Mouse (Mus musculus) heart, embryonic 11.5 days (tissue): ENCODE results near the gene Pcsk7. TPM values are rescaled to one million over a fixed set of nuclear protein-coding genes. Genes with fewer than 3 reads are reported as not detected.

Source experiments
- ATAC-seq: fragments of 200-750 bp; cut with Nextera tagmentation; replicated peaks from 2 replicates; pipeline ENCODE4 v1.8.0; 2017; ENCODE audit warnings: moderate library complexity; ENCODE audit not compliant: insufficient number of reproducible peaks, low FRiP score, low TSS enrichment
- H3K27ac ChIP-seq: fragments of 300-500 bp; sonication (generic); 2 replicates; pipeline ENCODE4 v1.5.1; 2014; ENCODE audit warnings: mild to moderate bottlenecking, low read depth, low read length
- H3K27me3 ChIP-seq: fragments of 300-500 bp; sonication (generic); 2 replicates; pipeline ENCODE4 v1.6.1; 2014; ENCODE audit warnings: mild to moderate bottlenecking, low read length, mixed read lengths; ENCODE audit not compliant: control insufficient read depth, insufficient read depth
- H3K36me3 ChIP-seq: fragments of 300-500 bp; sonication (generic); 2 replicates; pipeline ENCODE4 v1.6.1; 2014; ENCODE audit warnings: mild to moderate bottlenecking, low read length, moderate library complexity, mixed read lengths; ENCODE audit not compliant: control insufficient read depth, insufficient read depth
- H3K4me1 ChIP-seq: fragments of 300-500 bp; sonication (generic); 2 replicates; pipeline ENCODE4 v1.6.1; 2014; ENCODE audit warnings: low read length; ENCODE audit not compliant: control insufficient read depth, insufficient read depth
- H3K4me2 ChIP-seq: fragments of 300-500 bp; sonication (generic); 2 replicates; pipeline ENCODE4 v1.6.1; 2014; ENCODE audit warnings: mild to moderate bottlenecking, moderate library complexity
- H3K4me3 ChIP-seq: fragments of 300-500 bp; sonication (generic); 2 replicates; pipeline ENCODE4 v1.5.1; 2014; ENCODE audit warnings: low read depth, low read length
- H3K9ac ChIP-seq: fragments of 300-500 bp; sonication (generic); 2 replicates; pipeline ENCODE4 v1.6.1; 2014; ENCODE audit warnings: mild to moderate bottlenecking, low read depth, low read length, moderate library complexity
- H3K9me3 ChIP-seq: fragments of 300-500 bp; sonication (generic); replicated peaks from 2 replicates; pipeline ENCODE4 v1.6.1; 2016; ENCODE audit warnings: low read length; ENCODE audit not compliant: control insufficient read depth
- WGBS: fragments of 180-500 bp; shearing (Covaris S2); extraction: QIAGEN DNeasy Blood & Tissue Kit; methylation state at CpG from one replicate; pipeline ENCODE4 v1.1.7; 2014; ENCODE audit not compliant: insufficient replicate concordance; 5-methylcytosine and 5-hydroxymethylcytosine counted together
- polyA plus RNA-seq: library from polyadenylated mRNA; unstranded; fragments of >200 nt; fragmentation: Nextera tagmentation; extraction: Ambion mirVana; gene quantifications from 2 replicates; pipeline ENCODE4 v1.2.1, GENCODE M21; 2014

The Pcsk7 gene
- polyA plus RNA-seq, 1 experiment from 2014 or later: 11.2 TPM

DNA sequence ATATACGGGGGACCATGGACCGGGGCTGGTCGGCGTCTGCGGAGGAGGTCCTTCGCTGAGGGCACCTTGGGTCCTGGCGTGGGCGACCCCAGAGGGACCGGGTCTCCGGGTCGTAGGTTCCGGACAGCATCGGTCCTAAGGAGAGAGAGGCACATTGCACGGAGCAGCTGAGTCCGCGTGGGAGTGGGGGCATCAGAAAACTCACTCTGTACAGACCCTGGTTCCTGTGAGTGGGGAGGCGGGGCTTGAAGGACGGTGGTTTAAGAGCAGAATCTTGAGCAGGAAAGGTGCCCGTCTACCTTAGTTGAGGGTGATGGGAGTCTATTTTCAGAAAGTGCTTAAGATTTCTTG is 756 bp downstream of the Pcsk7 start:
- H3K9ac ChIP-seq: peak overlapping the region; percentile 96
- H3K9me3 ChIP-seq: no peaks in the 10 kb centered on the region
- no peaks in the 10 kb centered on the region for H3K27me3 ChIP-seq
- ATAC-seq: 0 out of 2 replicates have a peak, but pooled peaks have one; percentile 1
- WGBS: under 1% methylated on average over 19 of the region's 19 CpGs
- H3K4me2 ChIP-seq: peak overlapping the region; percentile 77
- peaks cover 11% of the 10 kb centered on the region for H3K36me3 ChIP-seq
- peaks cover 15% of the 10 kb centered on the region for H3K4me1 ChIP-seq
- H3K4me3 ChIP-seq: peak overlapping the region; percentile 98
- H3K27ac ChIP-seq: peak overlapping the region; percentile 98

DNA sequence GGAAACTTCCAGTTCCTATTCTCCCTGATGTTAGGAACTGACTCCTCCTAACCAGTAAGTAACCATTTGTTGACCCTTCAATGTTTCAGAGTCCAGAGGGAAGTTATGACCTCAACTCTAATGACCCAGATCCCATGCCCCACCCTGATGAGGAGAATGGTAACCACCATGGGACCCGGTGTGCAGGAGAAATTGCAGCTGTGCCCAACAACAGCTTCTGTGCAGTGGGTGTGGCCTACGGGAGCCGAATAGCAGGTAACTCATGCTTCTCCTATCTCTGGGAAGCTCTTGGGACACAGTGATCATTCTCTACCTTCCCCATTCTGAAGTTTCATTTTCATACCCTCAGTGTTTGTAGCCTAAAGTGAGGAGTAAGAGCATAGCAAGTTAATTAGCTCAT is 4.7 kb downstream of the Pcsk7 start:
- no peak overlapping the region for H3K9ac ChIP-seq
- peaks cover 8% of the 10 kb centered on the region for H3K4me1 ChIP-seq
- no peak overlapping the region for H3K4me3 ChIP-seq
- no peak overlapping the region for H3K4me2 ChIP-seq
- H3K27me3 ChIP-seq: no peaks in the 10 kb centered on the region
- H3K9me3 ChIP-seq: no peaks in the 10 kb centered on the region
- peaks cover 19% of the 10 kb centered on the region for H3K36me3 ChIP-seq
- 92% methylated on average over 3 of the region's 3 CpGs for WGBS
- ATAC-seq: no peak
- H3K27ac ChIP-seq: no peak overlapping the region

DNA sequence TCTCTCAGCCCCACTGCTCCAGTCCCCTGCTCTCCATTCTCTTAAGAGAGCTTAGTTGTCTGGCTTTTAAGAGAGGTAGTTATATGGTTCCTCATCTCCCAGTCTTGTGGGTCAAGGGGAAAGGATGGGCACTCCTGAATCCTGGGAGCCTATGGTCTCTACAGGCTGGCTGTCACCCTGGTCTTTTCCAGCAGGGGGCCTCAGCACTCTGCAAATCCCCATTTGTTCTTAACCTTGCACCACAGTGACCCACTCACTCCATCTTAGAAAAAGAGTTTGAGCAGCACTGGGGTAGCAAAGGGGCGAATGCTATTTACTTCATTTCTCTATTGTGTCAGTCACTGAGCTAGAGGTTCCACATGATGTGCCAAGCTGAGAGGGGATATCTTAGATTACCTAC is 5.4 kb downstream of the Pcsk7 start:
- H3K4me3 ChIP-seq: no peak overlapping the region
- no peak overlapping the region for H3K9ac ChIP-seq
- no peak for ATAC-seq
- peaks cover 20% of the 10 kb centered on the region for H3K36me3 ChIP-seq
- no peaks in the 10 kb centered on the region for H3K27me3 ChIP-seq
- H3K4me1 ChIP-seq: peaks cover 8% of the 10 kb centered on the region
- no peaks in the 10 kb centered on the region for H3K9me3 ChIP-seq
- no peak overlapping the region for H3K4me2 ChIP-seq
- H3K27ac ChIP-seq: no peak overlapping the region
- 59% methylated on average over 1 of the region's 1 CpGs for WGBS

DNA sequence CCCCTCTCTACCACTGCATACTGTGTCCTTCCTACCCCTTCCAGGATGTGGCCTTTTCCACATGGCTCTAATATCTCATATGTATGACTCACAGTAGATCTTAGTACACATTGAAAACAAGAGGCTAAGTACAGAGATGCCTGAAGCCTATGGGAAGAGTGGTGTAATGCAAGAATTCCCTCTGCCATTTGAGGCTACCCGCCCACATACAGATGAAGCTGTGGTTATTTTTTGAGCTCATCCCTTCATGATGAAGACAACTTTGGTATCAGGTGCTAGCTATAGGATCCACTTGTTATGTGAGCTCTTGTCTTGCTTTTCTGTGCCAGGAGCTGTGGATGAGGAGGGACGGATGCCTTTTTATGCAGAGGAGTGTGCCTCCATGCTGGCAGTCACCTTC is 9.4 kb downstream of the Pcsk7 start:
- Histone ChIP-seq H3K27me3 (no peaks in the 10 kb centered on the region), H3K4me3 (no peak overlapping the region), H3K4me1 (no peaks in the 10 kb centered on the region), H3K9me3 (no peaks in the 10 kb centered on the region), H3K4me2 (no peak overlapping the region), H3K27ac (no peak overlapping the region), H3K36me3 (peaks cover 30% of the 10 kb centered on the region), H3K9ac (no peak overlapping the region)
- ATAC-seq: no peak
- WGBS: 77% methylated on average over 2 of the region's 2 CpGs

DNA sequence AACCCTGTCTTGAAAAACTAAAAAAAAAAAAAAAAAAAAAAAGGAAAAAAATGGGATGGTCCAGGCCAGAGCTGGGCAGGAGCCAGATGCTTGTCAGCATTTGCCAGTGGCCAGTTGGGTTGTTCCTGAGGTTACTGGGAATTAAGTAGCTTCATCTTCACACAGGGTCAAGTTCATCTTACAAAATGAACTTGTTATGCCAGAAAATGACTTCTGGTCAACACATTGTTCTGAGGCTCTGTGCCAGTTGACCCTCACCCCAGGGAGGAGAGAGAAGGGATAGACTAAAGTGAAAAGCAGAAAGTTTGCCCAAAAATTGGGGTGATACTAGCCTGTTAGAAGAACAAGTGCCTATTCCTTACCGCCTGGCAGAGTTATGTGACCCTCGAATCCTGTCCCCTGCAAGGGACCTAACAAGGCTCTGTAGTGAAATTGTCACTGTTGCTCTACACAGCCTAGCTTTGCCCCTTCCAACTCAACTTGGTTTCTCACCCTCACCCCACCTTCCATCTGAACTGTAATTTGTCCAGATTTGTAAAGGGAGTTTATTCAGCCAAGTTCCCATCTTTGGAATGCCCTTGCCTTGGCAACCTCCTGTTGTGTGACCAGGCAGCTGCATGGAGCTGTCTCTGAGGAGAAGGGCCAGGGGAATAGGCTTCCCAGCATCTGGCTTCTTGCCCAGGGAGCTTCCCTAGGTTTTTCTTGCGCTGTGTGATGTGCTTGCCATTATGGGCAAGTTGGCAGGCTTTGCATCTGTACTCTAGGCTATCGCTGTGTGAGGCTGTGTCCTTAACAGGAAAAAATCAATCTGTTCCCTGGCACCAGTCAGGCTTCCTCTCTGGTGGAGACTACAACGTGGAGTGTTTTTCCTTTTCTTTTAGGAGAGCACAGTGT is 11.0 kb downstream of the Pcsk7 start:
- Histone ChIP-seq H3K27me3 (no peaks in the 10 kb centered on the region), H3K4me2 (no peak overlapping the region), H3K4me1 (no peaks in the 10 kb centered on the region), H3K36me3 (peaks cover 26% of the 10 kb centered on the region), H3K9me3 (no peaks in the 10 kb centered on the region), H3K4me3 (no peak overlapping the region), H3K27ac (no peak overlapping the region), H3K9ac (no peak overlapping the region)
- ATAC-seq: no peak
- WGBS: 88% methylated on average over 5 of the region's 5 CpGs

DNA sequence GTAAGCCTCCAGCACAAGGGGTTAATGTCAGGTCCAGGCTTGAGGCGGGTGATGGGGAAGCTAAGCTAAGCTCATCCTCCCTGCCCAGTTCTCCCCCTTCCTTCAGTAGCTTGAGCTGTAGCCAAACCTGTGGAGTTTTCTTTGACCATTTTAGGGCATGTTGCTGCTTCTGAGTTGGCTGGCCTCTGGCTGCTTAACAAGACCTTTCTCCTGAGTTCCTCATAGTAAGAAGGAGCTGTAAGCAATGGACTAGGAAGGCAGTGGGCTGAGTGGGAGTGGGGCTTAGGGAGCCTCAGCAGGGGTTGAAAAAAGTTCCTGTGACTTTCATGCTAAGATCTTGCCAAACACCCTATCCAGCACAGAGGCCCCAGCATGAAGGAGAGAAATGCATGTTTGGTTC is 13.6 kb downstream of the Pcsk7 start:
- H3K27me3 ChIP-seq: no peaks in the 10 kb centered on the region
- no peaks in the 10 kb centered on the region for H3K4me1 ChIP-seq
- H3K4me3 ChIP-seq: no peak overlapping the region
- no peak for ATAC-seq
- WGBS: 45% methylated on average over 1 of the region's 1 CpGs
- no peak overlapping the region for H3K4me2 ChIP-seq
- H3K9me3 ChIP-seq: no peaks in the 10 kb centered on the region
- H3K9ac ChIP-seq: no peak overlapping the region
- H3K36me3 ChIP-seq: peaks cover 30% of the 10 kb centered on the region
- no peak overlapping the region for H3K27ac ChIP-seq

DNA sequence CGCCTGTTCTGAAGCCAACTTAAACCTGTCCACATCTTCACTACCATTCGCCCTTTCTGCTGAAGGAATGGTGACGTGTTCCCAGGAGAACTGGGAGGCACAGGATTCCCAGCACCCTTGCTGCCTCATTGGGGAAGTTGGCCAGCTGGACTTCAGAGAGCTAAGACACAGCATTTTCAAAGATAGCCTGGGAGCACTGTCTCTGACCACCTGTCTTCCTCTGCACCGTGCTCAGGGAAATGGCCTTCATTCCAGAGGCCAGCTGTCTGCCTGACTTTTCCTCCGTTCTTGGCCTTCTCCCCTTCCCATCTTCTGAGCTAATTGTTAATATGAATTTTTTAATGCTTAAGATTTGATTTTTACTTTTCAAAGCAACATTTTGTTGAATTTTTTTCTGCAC is 23.0 kb downstream of the Pcsk7 start:
- 87% methylated on average over 5 of the region's 5 CpGs for WGBS
- H3K9me3 ChIP-seq: no peaks in the 10 kb centered on the region
- H3K36me3 ChIP-seq: peaks cover 20% of the 10 kb centered on the region
- H3K9ac ChIP-seq: no peak overlapping the region
- H3K27ac ChIP-seq: no peak overlapping the region
- H3K27me3 ChIP-seq: no peaks in the 10 kb centered on the region
- ATAC-seq: no peak
- no peak overlapping the region for H3K4me3 ChIP-seq
- H3K4me2 ChIP-seq: no peak overlapping the region
- peaks cover 7% of the 10 kb centered on the region for H3K4me1 ChIP-seq

DNA sequence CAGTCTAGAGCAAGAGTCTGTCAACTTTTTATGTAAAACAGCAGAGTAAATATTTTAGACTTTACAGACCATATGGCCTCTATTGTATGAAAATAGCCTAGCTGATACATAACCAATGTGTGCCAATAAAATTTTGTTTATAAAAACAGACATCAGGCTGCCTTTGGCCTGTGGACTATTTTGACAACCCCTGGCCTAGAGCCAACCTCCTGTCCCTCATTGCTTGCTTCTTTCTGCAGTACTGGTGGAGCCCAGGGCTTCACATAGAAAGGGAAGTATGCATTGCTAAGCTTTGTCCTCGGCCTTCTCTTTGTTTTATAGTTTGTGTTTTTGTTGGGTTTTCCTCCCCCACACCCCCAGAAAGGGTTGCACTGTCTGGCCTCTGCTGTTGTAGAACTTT is 25.7 kb downstream of the Pcsk7 start:
- no peak for ATAC-seq
- no peak overlapping the region for H3K9ac ChIP-seq
- peaks cover 24% of the 10 kb centered on the region for H3K4me1 ChIP-seq
- H3K4me2 ChIP-seq: no peak overlapping the region
- no peak overlapping the region for H3K27ac ChIP-seq
- 79% methylated on average over 1 of the region's 1 CpGs for WGBS
- H3K9me3 ChIP-seq: no peaks in the 10 kb centered on the region
- H3K4me3 ChIP-seq: no peak overlapping the region
- peaks cover 20% of the 10 kb centered on the region for H3K36me3 ChIP-seq
- no peaks in the 10 kb centered on the region for H3K27me3 ChIP-seq
